Mouse (Mus musculus) ES-Bruce4 (cell line): Measurements from ENCODE around the gene Hecw2.

Experiments
- CTCF ChIP-seq: IDR thresholded peaks from one replicate; pipeline ENCODE4 v1.8.1; 2011; ENCODE audit warnings: low read depth, low read length
- EP300 ChIP-seq: IDR thresholded peaks from 2 replicates; pipeline ENCODE4 v1.6.1; 2011; ENCODE audit warnings: low read depth, low read length; ENCODE audit not compliant: insufficient read depth
- POLR2A ChIP-seq: IDR thresholded peaks from one replicate; pipeline ENCODE4 v1.8.1; 2011; ENCODE audit warnings: low read length; ENCODE audit not compliant: insufficient read depth

GRCm38 (mm10) chr1:53841080-53841479 lies 353.9 kb downstream of the Hecw2 start:
- TF ChIP-seq POLR2A = no peak
- TF ChIP-seq CTCF = no peak
- no peak for TF ChIP-seq EP300
